Mouse (Mus musculus) liver, embryonic 16.5 days (tissue): ENCODE measurements at regions not wholly inside any gene's neighbourhood (a gene's known extent, or its start where the extent isn't known, plus 50 kb on each side); places are given as distances from the start of the nearest gene placed in this dataset.

Experiments used
- ATAC-seq: fragments of 200-750 bp; cut with Nextera tagmentation; 2 replicates; pipeline ENCODE4 v1.8.0; 2017; ENCODE audit warnings: low read depth, mild to moderate bottlenecking, moderate number of reproducible peaks, moderate library complexity
- H3K27ac ChIP-seq: fragments of 300-500 bp; sonication (generic); 2 replicates; pipeline ENCODE4 v1.5.1; 2014; ENCODE audit warnings: mild to moderate bottlenecking, low read length
- H3K27me3 ChIP-seq: fragments of 300-500 bp; sonication (generic); 2 replicates; pipeline ENCODE4 v1.6.1; 2014; ENCODE audit warnings: low read depth, low read length, mixed read lengths; ENCODE audit not compliant: control insufficient read depth, insufficient read depth
- H3K36me3 ChIP-seq: fragments of 300-500 bp; sonication (generic); 2 replicates; pipeline ENCODE4 v1.6.1; 2014; ENCODE audit warnings: mild to moderate bottlenecking; ENCODE audit not compliant: control insufficient read depth, insufficient read depth
- H3K4me1 ChIP-seq: fragments of 300-500 bp; sonication (generic); 2 replicates; pipeline ENCODE4 v1.6.1; 2014; ENCODE audit warnings: low read depth, low read length, mixed read lengths; ENCODE audit not compliant: control insufficient read depth
- H3K4me2 ChIP-seq: fragments of 300-500 bp; sonication (generic); 2 replicates; pipeline ENCODE4 v1.6.1; 2014; ENCODE audit warnings: low read depth, low read length, mixed read lengths
- H3K4me3 ChIP-seq: fragments of 300-500 bp; sonication (generic); 2 replicates; pipeline ENCODE4 v1.5.1; 2014; ENCODE audit warnings: low read depth, mild to moderate bottlenecking, low read length
- H3K9ac ChIP-seq: fragments of 300-500 bp; sonication (generic); 2 replicates; pipeline ENCODE4 v1.6.1; 2014; ENCODE audit warnings: low read depth, low read length
- H3K9me3 ChIP-seq: fragments of 300-500 bp; sonication (generic); replicated peaks from 2 replicates; pipeline ENCODE4 v1.6.1; 2016; ENCODE audit warnings: low read length; ENCODE audit not compliant: control insufficient read depth
- WGBS: fragments of 180-500 bp; shearing (Covaris S2); extraction: QIAGEN DNeasy Blood & Tissue Kit; methylation state at CpG from one replicate; pipeline ENCODE4 v1.1.7; 2014; ENCODE audit not compliant: insufficient replicate concordance; 5-methylcytosine and 5-hydroxymethylcytosine counted together

DNA sequence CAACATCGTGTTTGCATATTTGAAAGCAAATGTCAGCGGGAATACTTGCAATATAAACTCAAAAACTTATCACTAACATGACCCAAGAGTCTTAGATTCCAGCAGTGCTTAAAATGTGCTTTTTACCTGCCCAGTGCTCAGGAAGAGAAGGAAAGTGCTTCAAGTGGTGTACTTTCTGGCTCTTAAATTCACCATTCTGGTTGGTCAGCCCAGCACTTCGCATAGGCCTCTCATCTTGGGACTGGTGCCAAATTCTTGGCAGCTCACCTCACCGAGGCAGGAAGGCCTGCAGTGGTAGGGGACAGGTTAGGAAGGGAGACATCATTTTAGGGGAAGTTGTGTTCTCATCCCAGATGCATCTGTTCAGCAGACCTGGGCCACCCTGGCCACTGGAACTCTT is 1913.3 kb upstream of the Lrrc6 start:
- ATAC-seq = no peak
- WGBS = 43% methylated on average over 4 of the region's 4 CpGs

DNA sequence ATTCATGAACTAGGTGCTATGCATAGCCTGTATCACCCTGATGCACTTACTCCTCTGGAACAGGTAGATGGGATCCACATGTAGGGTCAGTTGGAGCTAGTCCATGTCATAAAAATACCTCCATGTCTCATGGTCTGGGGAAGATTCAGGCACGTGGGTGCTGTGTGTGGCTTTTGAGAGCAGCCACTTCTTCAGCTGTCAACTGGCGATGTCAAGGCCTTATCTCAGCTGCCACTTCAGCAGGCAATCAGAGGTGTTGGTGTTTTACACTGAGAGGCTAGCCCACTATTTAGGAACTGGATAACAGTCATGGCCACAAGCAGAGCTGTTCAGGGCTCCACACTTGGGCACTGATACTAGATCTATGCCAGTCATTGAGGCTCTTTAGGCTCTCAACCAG is 1912.0 kb upstream of the Lrrc6 start:
- Histone ChIP-seq H3K4me1 (no peaks in the 10 kb centered on the region), H3K36me3 (no peaks in the 10 kb centered on the region), H3K9ac (no peak overlapping the region), H3K4me2 (no peak overlapping the region), H3K27me3 (no peaks in the 10 kb centered on the region), H3K27ac (no peak overlapping the region), H3K4me3 (no peak overlapping the region), H3K9me3 (no peaks in the 10 kb centered on the region)
- 32% methylated on average over 2 of the region's 2 CpGs for WGBS
- no peak for ATAC-seq

More for the DNA sequence above, 1913.3 kb upstream of the Lrrc6 start:
- Histone ChIP-seq H3K27ac (no peak overlapping the region), H3K4me3 (no peak overlapping the region), H3K4me2 (no peak overlapping the region), H3K9me3 (no peaks in the 10 kb centered on the region), H3K4me1 (no peaks in the 10 kb centered on the region), H3K27me3 (no peaks in the 10 kb centered on the region), H3K36me3 (no peaks in the 10 kb centered on the region), H3K9ac (no peak overlapping the region)

DNA sequence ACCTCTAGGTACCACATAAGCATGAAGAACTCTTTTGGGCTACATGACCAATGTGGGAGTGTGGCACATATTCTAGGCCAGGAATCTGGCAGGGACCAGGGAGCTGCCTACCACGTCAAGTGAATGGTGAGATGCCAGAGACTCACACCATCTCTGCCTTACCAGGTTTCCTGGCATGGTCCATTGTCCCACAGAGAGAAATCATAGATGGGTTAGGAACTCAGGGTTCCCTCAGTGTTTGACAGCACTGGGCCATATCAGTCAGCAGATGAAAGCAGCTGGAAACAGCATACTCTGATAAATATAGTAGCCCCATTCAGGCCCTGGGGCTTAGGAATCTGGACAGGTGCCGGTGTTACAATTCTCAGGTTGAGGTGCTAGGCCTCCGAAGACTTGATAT is 1911.4 kb upstream of the Lrrc6 start:
- H3K27me3 ChIP-seq = no peaks in the 10 kb centered on the region
- no peak for ATAC-seq
- WGBS = 67% methylated on average over 3 of the region's 3 CpGs
- no peak overlapping the region for H3K27ac ChIP-seq
- H3K9me3 ChIP-seq = no peaks in the 10 kb centered on the region
- H3K4me1 ChIP-seq = no peaks in the 10 kb centered on the region
- H3K36me3 ChIP-seq = no peaks in the 10 kb centered on the region
- no peak overlapping the region for H3K9ac ChIP-seq
- no peak overlapping the region for H3K4me2 ChIP-seq
- no peak overlapping the region for H3K4me3 ChIP-seq

DNA sequence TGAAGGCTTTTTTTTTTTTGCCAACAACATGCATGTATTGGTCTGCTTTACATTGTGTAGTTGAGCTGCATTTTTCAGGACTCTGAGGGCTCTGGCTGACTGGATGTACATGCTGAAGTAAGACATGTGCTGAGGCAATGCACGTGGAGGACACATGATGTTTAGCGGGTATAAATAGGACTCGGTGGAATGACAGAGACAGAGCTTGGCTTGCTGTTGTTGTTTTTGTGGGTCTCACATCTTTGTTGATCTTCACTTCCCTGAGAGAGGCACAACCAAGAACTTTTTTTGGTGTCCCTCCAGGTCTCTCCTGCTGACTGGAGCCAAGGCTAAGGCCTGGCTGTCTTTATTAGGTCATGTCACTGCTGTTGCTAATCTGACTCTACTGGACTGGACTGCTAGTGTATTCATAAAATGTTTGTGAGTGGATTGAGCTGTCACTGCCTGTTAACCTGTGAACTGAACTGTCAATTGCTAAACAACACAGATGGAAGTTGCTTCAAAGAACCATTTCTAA is 1902.9 kb upstream of the Lrrc6 start:
- WGBS = 75% methylated on average over 3 of the region's 3 CpGs
- no peaks in the 10 kb centered on the region for H3K36me3 ChIP-seq
- H3K4me2 ChIP-seq = no peak overlapping the region
- no peaks in the 10 kb centered on the region for H3K9me3 ChIP-seq
- H3K4me3 ChIP-seq = no peak overlapping the region
- H3K27ac ChIP-seq = no peak overlapping the region
- no peaks in the 10 kb centered on the region for H3K4me1 ChIP-seq
- ATAC-seq = no peak
- H3K27me3 ChIP-seq = no peaks in the 10 kb centered on the region
- H3K9ac ChIP-seq = no peak overlapping the region

- H3K4me1 ChIP-seq = no peaks in the 10 kb centered on the region
- H3K9ac ChIP-seq = no peak overlapping the region
- no peak for ATAC-seq
- no peaks in the 10 kb centered on the region for H3K36me3 ChIP-seq
- H3K4me2 ChIP-seq = no peak overlapping the region
- no peak overlapping the region for H3K27ac ChIP-seq
- no peaks in the 10 kb centered on the region for H3K27me3 ChIP-seq
- no peaks in the 10 kb centered on the region for H3K9me3 ChIP-seq
- WGBS = 33% methylated on average over 1 of the region's 1 CpGs
- H3K4me3 ChIP-seq = no peak overlapping the region
These were observed 1901.0 kb upstream of the Lrrc6 start for GRCm38 (mm10) chr15:68401726-68402125.

- 58% methylated on average over 4 of the region's 4 CpGs for WGBS
- no peak for ATAC-seq
These were observed 1900.3 kb upstream of the Lrrc6 start for GRCm38 (mm10) chr15:68401006-68401405.

GRCm38 (mm10) chr15:68396566-68396965 is 1895.9 kb upstream of the Lrrc6 start:
- Histone ChIP-seq H3K4me2 (no peak overlapping the region), H3K36me3 (no peaks in the 10 kb centered on the region), H3K9ac (no peak overlapping the region), H3K27ac (no peak overlapping the region), H3K27me3 (no peaks in the 10 kb centered on the region), H3K4me1 (no peaks in the 10 kb centered on the region), H3K4me3 (no peak overlapping the region), H3K9me3 (no peaks in the 10 kb centered on the region)
- WGBS = 75% methylated on average over 6 of the region's 6 CpGs
- no peak for ATAC-seq

More at GRCm38 (mm10) chr15:68401006-68401405, 1900.3 kb upstream of the Lrrc6 start:
- Histone ChIP-seq H3K9ac (no peak overlapping the region), H3K9me3 (no peaks in the 10 kb centered on the region), H3K27ac (no peak overlapping the region), H3K36me3 (no peaks in the 10 kb centered on the region), H3K27me3 (no peaks in the 10 kb centered on the region), H3K4me2 (no peak overlapping the region), H3K4me3 (no peak overlapping the region), H3K4me1 (no peaks in the 10 kb centered on the region)

DNA sequence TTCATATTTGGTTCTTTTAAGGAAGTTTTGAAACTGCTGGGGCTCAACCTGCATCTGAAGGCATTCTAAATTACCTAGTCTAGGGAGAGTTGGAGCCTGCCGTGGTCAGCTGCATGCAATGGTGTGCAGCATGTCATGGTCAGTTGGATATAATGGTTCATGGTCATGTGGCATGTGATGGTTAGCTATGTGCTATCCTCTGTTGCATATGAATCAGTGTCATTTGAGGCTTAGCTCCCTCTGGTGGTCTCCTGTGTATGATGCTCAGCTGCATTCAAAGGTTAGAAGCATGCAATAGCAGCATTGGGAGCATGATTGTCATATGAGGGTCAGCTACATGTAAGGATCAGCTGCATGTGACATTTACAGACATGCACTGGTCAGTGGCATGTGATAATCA is 1894.0 kb upstream of the Lrrc6 start:
- H3K4me2 ChIP-seq = no peak overlapping the region
- 58% methylated on average over 1 of the region's 1 CpGs for WGBS
- no peaks in the 10 kb centered on the region for H3K27me3 ChIP-seq
- H3K27ac ChIP-seq = no peak overlapping the region
- H3K4me1 ChIP-seq = no peaks in the 10 kb centered on the region
- no peaks in the 10 kb centered on the region for H3K9me3 ChIP-seq
- H3K9ac ChIP-seq = no peak overlapping the region
- H3K36me3 ChIP-seq = no peaks in the 10 kb centered on the region
- ATAC-seq = no peak
- no peak overlapping the region for H3K4me3 ChIP-seq

DNA sequence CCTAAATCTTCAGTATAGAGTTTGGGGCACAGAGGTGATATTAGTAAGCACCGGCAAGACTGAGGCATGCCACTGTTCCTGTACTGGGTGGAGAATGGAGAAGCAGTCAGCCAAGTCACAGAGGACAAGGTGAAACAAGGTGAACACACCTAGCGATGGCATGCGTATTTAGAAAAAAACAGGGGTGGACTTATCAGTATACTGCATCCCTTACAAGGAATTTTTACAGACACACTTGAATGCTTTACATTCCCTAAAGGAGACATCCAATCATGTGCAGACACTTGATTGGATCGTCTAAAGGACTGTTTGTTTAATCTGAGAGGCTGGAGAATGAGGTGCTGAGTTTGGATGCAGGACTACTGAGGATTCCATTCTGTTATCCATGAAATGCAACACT is 1893.4 kb upstream of the Lrrc6 start:
- H3K4me3 ChIP-seq = no peak overlapping the region
- H3K9me3 ChIP-seq = no peaks in the 10 kb centered on the region
- no peaks in the 10 kb centered on the region for H3K36me3 ChIP-seq
- WGBS = 57% methylated on average over 4 of the region's 4 CpGs
- no peak overlapping the region for H3K9ac ChIP-seq
- H3K27ac ChIP-seq = no peak overlapping the region
- H3K4me2 ChIP-seq = no peak overlapping the region
- H3K4me1 ChIP-seq = no peaks in the 10 kb centered on the region
- no peaks in the 10 kb centered on the region for H3K27me3 ChIP-seq
- ATAC-seq = no peak
